Mouse (Mus musculus): ENCODE data around the gene Rgs7. TPM values are rescaled to one million over a fixed set of nuclear protein-coding genes. Genes with fewer than 3 reads are reported as not detected.

Rgs7 gene
- polyA plus RNA-seq, 1 experiment from 2014 or later: 0.63 TPM

- no peak overlapping the region for H3K4me2 ChIP-seq (replicated peaks; ENCODE audit: low read depth)
- no peak for ATAC-seq
- WGBS: 79% methylated on average over 4 of the region's 4 CpGs
These were observed 349.2 kb downstream of the Rgs7 start for GRCm38 (mm10) chr1:175143051-175143450.

GRCm38 (mm10) chr1:175128525-175128924, 363.8 kb downstream of the Rgs7 start:
- Histone ChIP-seq H3K4me1 (replicated peaks; ENCODE audit: control insufficient read depth, insufficient read depth, low read length) (no peaks in the 10 kb centered on the region), H3K4me2 (replicated peaks; ENCODE audit: low read depth) (no peak overlapping the region), H3K9me3 (ENCODE audit: control insufficient read depth) (no peaks in the 10 kb centered on the region), H3K4me3 (ENCODE audit: low read depth, low read length) (no peak overlapping the region), H3K36me3 (ENCODE audit: control insufficient read depth, insufficient read depth) (no peaks in the 10 kb centered on the region), H3K27me3 (replicated peaks; ENCODE audit: control insufficient read depth, insufficient read depth, low read length) (no peaks in the 10 kb centered on the region), H3K27ac (ENCODE audit: low read depth, low read length) (no peak overlapping the region), H3K9ac (ENCODE audit: low read depth, low read length) (no peak overlapping the region)
- 55% methylated on average over 2 of the region's 2 CpGs for WGBS
- no peak for TF ChIP-seq CTCF (IDR thresholded peaks at IDR 0.05; ENCODE audit: low read depth)
- ATAC-seq: no peak

More at GRCm38 (mm10) chr1:175143051-175143450, 349.2 kb downstream of the Rgs7 start:
- H3K36me3 ChIP-seq (ENCODE audit: control insufficient read depth, insufficient read depth): no peaks in the 10 kb centered on the region
- no peak overlapping the region for H3K4me3 ChIP-seq (ENCODE audit: low read depth, low read length)
- no peaks in the 10 kb centered on the region for H3K9me3 ChIP-seq (ENCODE audit: control insufficient read depth)
- H3K27ac ChIP-seq (ENCODE audit: low read depth, low read length): no peak overlapping the region
- H3K27me3 ChIP-seq (replicated peaks; ENCODE audit: control insufficient read depth, insufficient read depth, low read length): no peaks in the 10 kb centered on the region
- no peak overlapping the region for H3K9ac ChIP-seq (ENCODE audit: low read depth, low read length)
- TF ChIP-seq CTCF (IDR thresholded peaks at IDR 0.05; ENCODE audit: low read depth): no peak
- H3K4me1 ChIP-seq (replicated peaks; ENCODE audit: control insufficient read depth, insufficient read depth, low read length): no peaks in the 10 kb centered on the region

GRCm38 (mm10) chr1:175124416-175124815, 367.9 kb downstream of the Rgs7 start:
- Histone ChIP-seq H3K4me1 (replicated peaks; ENCODE audit: control insufficient read depth, insufficient read depth, low read length) (no peaks in the 10 kb centered on the region), H3K27me3 (replicated peaks; ENCODE audit: control insufficient read depth, insufficient read depth, low read length) (no peaks in the 10 kb centered on the region), H3K4me2 (replicated peaks; ENCODE audit: low read depth) (no peak overlapping the region), H3K27ac (ENCODE audit: low read depth, low read length) (no peak overlapping the region), H3K9ac (ENCODE audit: low read depth, low read length) (no peak overlapping the region), H3K4me3 (ENCODE audit: low read depth, low read length) (no peak overlapping the region), H3K36me3 (ENCODE audit: control insufficient read depth, insufficient read depth) (no peaks in the 10 kb centered on the region), H3K9me3 (ENCODE audit: control insufficient read depth) (no peaks in the 10 kb centered on the region)
- 84% methylated on average over 3 of the region's 3 CpGs for WGBS
- ATAC-seq: no peak
- no peak for TF ChIP-seq CTCF (IDR thresholded peaks at IDR 0.05; ENCODE audit: low read depth)

GRCm38 (mm10) chr1:175118904-175119555, 373.3 kb downstream of the Rgs7 start:
- Histone ChIP-seq H3K27me3 (replicated peaks; ENCODE audit: control insufficient read depth, insufficient read depth, low read length) (no peaks in the 10 kb centered on the region), H3K9me3 (ENCODE audit: control insufficient read depth) (no peaks in the 10 kb centered on the region), H3K4me1 (replicated peaks; ENCODE audit: control insufficient read depth, insufficient read depth, low read length) (no peaks in the 10 kb centered on the region), H3K4me2 (replicated peaks; ENCODE audit: low read depth) (no peak overlapping the region), H3K27ac (ENCODE audit: low read depth, low read length) (no peak overlapping the region), H3K4me3 (ENCODE audit: low read depth, low read length) (no peak overlapping the region), H3K36me3 (ENCODE audit: control insufficient read depth, insufficient read depth) (no peaks in the 10 kb centered on the region), H3K9ac (ENCODE audit: low read depth, low read length) (no peak overlapping the region)
- WGBS: 67% methylated on average over 4 of the region's 4 CpGs
- peak; percentile 52 for TF ChIP-seq CTCF (IDR thresholded peaks at IDR 0.05; ENCODE audit: low read depth)
- ATAC-seq: no peak

- ATAC-seq: no peak
- no peak overlapping the region for H3K4me3 ChIP-seq (ENCODE audit: low read depth, low read length)
- no peaks in the 10 kb centered on the region for H3K4me1 ChIP-seq (replicated peaks; ENCODE audit: control insufficient read depth, insufficient read depth, low read length)
- no peaks in the 10 kb centered on the region for H3K36me3 ChIP-seq (ENCODE audit: control insufficient read depth, insufficient read depth)
- H3K9me3 ChIP-seq (ENCODE audit: control insufficient read depth): no peaks in the 10 kb centered on the region
- H3K4me2 ChIP-seq (replicated peaks; ENCODE audit: low read depth): no peak overlapping the region
- H3K9ac ChIP-seq (ENCODE audit: low read depth, low read length): no peak overlapping the region
- no peaks in the 10 kb centered on the region for H3K27me3 ChIP-seq (replicated peaks; ENCODE audit: control insufficient read depth, insufficient read depth, low read length)
- TF ChIP-seq CTCF (IDR thresholded peaks at IDR 0.05; ENCODE audit: low read depth): no peak
- H3K27ac ChIP-seq (ENCODE audit: low read depth, low read length): no peak overlapping the region
- 86% methylated on average over 1 of the region's 1 CpGs for WGBS
These were observed 383.9 kb downstream of the Rgs7 start for GRCm38 (mm10) chr1:175108270-175108860.

GRCm38 (mm10) chr1:175106315-175106714, 386.0 kb downstream of the Rgs7 start:
- WGBS: 16% methylated on average over 1 of the region's 1 CpGs
- H3K27me3 ChIP-seq (replicated peaks; ENCODE audit: control insufficient read depth, insufficient read depth, low read length): no peaks in the 10 kb centered on the region
- H3K4me2 ChIP-seq (replicated peaks; ENCODE audit: low read depth): no peak overlapping the region
- TF ChIP-seq CTCF (IDR thresholded peaks at IDR 0.05; ENCODE audit: low read depth): no peak
- no peak overlapping the region for H3K27ac ChIP-seq (ENCODE audit: low read depth, low read length)
- no peak overlapping the region for H3K9ac ChIP-seq (ENCODE audit: low read depth, low read length)
- no peaks in the 10 kb centered on the region for H3K36me3 ChIP-seq (ENCODE audit: control insufficient read depth, insufficient read depth)
- H3K9me3 ChIP-seq (ENCODE audit: control insufficient read depth): no peaks in the 10 kb centered on the region
- H3K4me3 ChIP-seq (ENCODE audit: low read depth, low read length): no peak overlapping the region
- no peaks in the 10 kb centered on the region for H3K4me1 ChIP-seq (replicated peaks; ENCODE audit: control insufficient read depth, insufficient read depth, low read length)
- ATAC-seq: no peak
